Mouse (Mus musculus): ENCODE measurements at regions not wholly inside any gene's neighbourhood (a gene's known extent, or its start where the extent isn't known, plus 50 kb on each side); places are given as distances from the start of the nearest gene placed in this dataset.

- TF ChIP-seq POLR2A (IDR thresholded peaks at IDR 0.05; ENCODE audit: low read depth, low read length) (no peak), CTCF (conservative IDR thresholded peaks at IDR 0.05 in 1 of 2, IDR thresholded peaks at IDR 0.05 in 1 of 2; ENCODE audit: low read depth in 2 of 2, low read length in 2 of 2) (no peak), BHLHE40 (IDR thresholded peaks at IDR 0.05; ENCODE audit: low read depth, low read length) (no peak), ZKSCAN1 (IDR thresholded peaks at IDR 0.05; ENCODE audit: borderline replicate concordance, low read depth, low read length) (no peak), HCFC1 (IDR thresholded peaks at IDR 0.05; ENCODE audit: low read depth, low read length) (no peak), CHD2 (IDR thresholded peaks at IDR 0.05; ENCODE audit: low read length) (no peak), CHD1 (IDR thresholded peaks at IDR 0.05; ENCODE audit: low read depth, low read length) (no peak), ETS1 (conservative IDR thresholded peaks at IDR 0.05; ENCODE audit: low read depth, low read length) (no peak), TBP (conservative IDR thresholded peaks at IDR 0.05; ENCODE audit: low read depth, low read length) (no peak), TCF12 (IDR thresholded peaks at IDR 0.05; ENCODE audit: low read depth, low read length) (no peak), POLR2AphosphoS2 (IDR thresholded peaks at IDR 0.05; ENCODE audit: low read depth, low read length) (no peak), EP300 (IDR thresholded peaks at IDR 0.05; ENCODE audit: low read length) (no peak), MAX (IDR thresholded peaks at IDR 0.05; ENCODE audit: low read length) (no peak), RAD21 (IDR thresholded peaks at IDR 0.05; ENCODE audit: low read depth, low read length) (no peak)
Observed at GRCm38 (mm10) chr13:28730059-28730580, 223.4 kb downstream of the Sox4 start.

All from CH12.LX (cell line).